Mouse (Mus musculus): Measurements from ENCODE around the gene Mgl2. TPM values are rescaled to one million over a fixed set of nuclear protein-coding genes. Genes with fewer than 3 reads are reported as not detected.

Mgl2 gene
- total and polyA plus RNA-seq, 3 experiments: 0.08 TPM; not detected in 2

- in situ Hi-C loops (cut with MboI; ENCODE audit: low pct_ligation_motif_present, low pct_unique_long_range_greater_than_20kb, low sequenced_read_pairs) (no loop called here), dilution Hi-C loops (cut with MboI; ENCODE audit: extremely low pct_ligation_motif_present, extremely low pct_unique_long_range_greater_than_20kb, low sequenced_read_pairs) (no loop called here)
- Histone ChIP-seq H3K4me2 (ENCODE audit: insufficient read depth, low read depth, poor library complexity, severe bottlenecking) (no peak overlapping the region), H3K27me3 (replicated peaks) (peaks cover 27% of the 10 kb centered on the region), H3K9ac (ENCODE audit: insufficient read depth, low read depth) (no peak overlapping the region), H3K4me3 (replicated peaks in 1 of 3; ENCODE audit: low read depth in 2 of 3, low read length in 2 of 3, poor library complexity in 1 of 3) (no peak overlapping the region), H3K79me2 (replicated peaks; ENCODE audit: control insufficient read depth, extremely low read depth, insufficient read depth, poor library complexity, severe bottlenecking) (no peaks in the 10 kb centered on the region), H3K36me3 (replicated peaks in 1 of 2; ENCODE audit: control insufficient read depth in 1 of 2, insufficient read depth in 1 of 2, low read length in 1 of 2) (no peaks in the 10 kb centered on the region), H3K9me3 (replicated peaks; ENCODE audit: low read length) (peaks cover 15% of the 10 kb centered on the region), H3K27ac (ENCODE audit: insufficient read depth, low read depth) (no peak overlapping the region), H3K4me1 (ENCODE audit: control insufficient read depth in 1 of 2, insufficient read depth in 2 of 2) (0 out of 4 replicates have a peak, but pooled peaks cover 2 to 5% of the 10 kb centered on the region in 2 experiments)
- DNase-seq (ENCODE audit: extremely low read depth): peak; percentile 69
- TF ChIP-seq CTCF (conservative IDR thresholded peaks at IDR 0.05 in 1 of 2, IDR thresholded peaks at IDR 0.05 in 1 of 2; ENCODE audit: low read depth in 2 of 2, low read length in 2 of 2) (peak; percentile 73 to 82), USF1 (IDR thresholded peaks at IDR 0.05; ENCODE audit: low read depth, low read length) (no peak), SMC3 (IDR thresholded peaks at IDR 0.05; ENCODE audit: low read depth, low read length) (peak; percentile 72), CHD2 (IDR thresholded peaks at IDR 0.05; ENCODE audit: low read length) (no peak), SIN3A (IDR thresholded peaks at IDR 0.05; ENCODE audit: low read length) (no peak), JUND (conservative IDR thresholded peaks at IDR 0.05; ENCODE audit: low read depth, low read length) (0 out of 2 replicates have a peak, but pooled peaks have one; percentile 12), MYC (IDR thresholded peaks at IDR 0.05; ENCODE audit: low read depth, low read length) (0 out of 2 replicates have a peak, but pooled peaks have one; percentile 45), ELF1 (IDR thresholded peaks at IDR 0.05; ENCODE audit: low read depth, low read length) (no peak), RAD21 (IDR thresholded peaks at IDR 0.05; ENCODE audit: low read depth, low read length) (peak; percentile 65)
These were observed 41.7 kb downstream of the Mgl2 start for GRCm38 (mm10) chr11:70171847-70172246.

GRCm38 (mm10) chr11:70172298-70172697, 42.2 kb downstream of the Mgl2 start:
- 0 out of 4 replicates have a peak, but pooled peaks cover 2 to 5% of the 10 kb centered on the region in 2 experiments for H3K4me1 ChIP-seq (ENCODE audit: control insufficient read depth in 1 of 2, insufficient read depth in 2 of 2)
- H3K27ac ChIP-seq (ENCODE audit: insufficient read depth, low read depth): no peak overlapping the region
- peaks cover 27% of the 10 kb centered on the region for H3K27me3 ChIP-seq (replicated peaks)
- peak in 1 of 2 experiments; percentile 36; a peak in 2 of 4 replicates for TF ChIP-seq CTCF (conservative IDR thresholded peaks at IDR 0.05 in 1 of 2, IDR thresholded peaks at IDR 0.05 in 1 of 2; ENCODE audit: low read depth in 2 of 2, low read length in 2 of 2)
- no peak for TF ChIP-seq USF1 (IDR thresholded peaks at IDR 0.05; ENCODE audit: low read depth, low read length)
- in situ Hi-C loops (cut with MboI; ENCODE audit: low pct_ligation_motif_present, low pct_unique_long_range_greater_than_20kb, low sequenced_read_pairs): no loop called here
- H3K4me2 ChIP-seq (ENCODE audit: insufficient read depth, low read depth, poor library complexity, severe bottlenecking): no peak overlapping the region
- H3K4me3 ChIP-seq (replicated peaks in 1 of 3; ENCODE audit: low read depth in 2 of 3, low read length in 2 of 3, poor library complexity in 1 of 3): no peak overlapping the region
- H3K9me3 ChIP-seq (replicated peaks; ENCODE audit: low read length): peaks cover 18% of the 10 kb centered on the region
- no peaks in the 10 kb centered on the region for H3K36me3 ChIP-seq (replicated peaks in 1 of 2; ENCODE audit: control insufficient read depth in 1 of 2, insufficient read depth in 1 of 2, low read length in 1 of 2)
- H3K9ac ChIP-seq (ENCODE audit: insufficient read depth, low read depth): no peak overlapping the region
- H3K79me2 ChIP-seq (replicated peaks; ENCODE audit: control insufficient read depth, extremely low read depth, insufficient read depth, poor library complexity, severe bottlenecking): no peaks in the 10 kb centered on the region
- DNase-seq (ENCODE audit: extremely low read depth): no peak
- dilution Hi-C loops (cut with MboI; ENCODE audit: extremely low pct_ligation_motif_present, extremely low pct_unique_long_range_greater_than_20kb, low sequenced_read_pairs): no loop called here

DNA sequence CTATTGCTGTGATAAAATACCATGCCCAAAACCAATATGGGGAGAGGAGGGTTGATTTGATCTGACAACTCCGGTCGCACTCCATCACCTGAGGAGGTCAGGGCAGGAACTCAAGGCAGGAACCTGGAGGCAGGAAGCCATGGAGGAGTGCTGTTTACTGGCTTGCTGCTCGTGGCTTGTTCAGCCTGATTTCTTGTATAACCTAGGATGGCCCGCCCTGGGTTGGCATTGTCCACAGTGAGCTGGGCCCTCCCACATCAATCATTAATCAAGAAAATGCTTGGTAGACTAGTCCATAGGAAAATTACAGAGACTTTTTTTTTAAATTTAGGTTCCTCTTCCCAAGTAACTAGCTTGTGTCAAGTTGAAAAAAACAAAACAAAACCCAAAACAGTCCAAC, 44.4 kb downstream of the Mgl2 start:
- 0 out of 4 replicates have a peak, but pooled peaks cover 2 to 5% of the 10 kb centered on the region in 2 experiments for H3K4me1 ChIP-seq (ENCODE audit: control insufficient read depth in 1 of 2, insufficient read depth in 2 of 2)
- no peak for DNase-seq (ENCODE audit: extremely low read depth)
- no peaks in the 10 kb centered on the region for H3K36me3 ChIP-seq (replicated peaks in 1 of 2; ENCODE audit: control insufficient read depth in 1 of 2, insufficient read depth in 1 of 2, low read length in 1 of 2)
- no peak overlapping the region for H3K4me3 ChIP-seq (replicated peaks in 1 of 3; ENCODE audit: low read depth in 2 of 3, low read length in 2 of 3, poor library complexity in 1 of 3)
- H3K9me3 ChIP-seq (replicated peaks; ENCODE audit: low read length): peaks cover 21% of the 10 kb centered on the region
- H3K27me3 ChIP-seq (replicated peaks): peaks cover 24% of the 10 kb centered on the region
- no peak overlapping the region for H3K9ac ChIP-seq (ENCODE audit: insufficient read depth, low read depth)
- dilution Hi-C loops (cut with MboI; ENCODE audit: extremely low pct_ligation_motif_present, extremely low pct_unique_long_range_greater_than_20kb, low sequenced_read_pairs) (no loop called here), in situ Hi-C loops (cut with MboI; ENCODE audit: low pct_ligation_motif_present, low pct_unique_long_range_greater_than_20kb, low sequenced_read_pairs) (no loop called here)
- H3K27ac ChIP-seq (ENCODE audit: insufficient read depth, low read depth): no peak overlapping the region
- H3K79me2 ChIP-seq (replicated peaks; ENCODE audit: control insufficient read depth, extremely low read depth, insufficient read depth, poor library complexity, severe bottlenecking): no peaks in the 10 kb centered on the region
- H3K4me2 ChIP-seq (ENCODE audit: insufficient read depth, low read depth, poor library complexity, severe bottlenecking): no peak overlapping the region
- TF ChIP-seq ETS1 (conservative IDR thresholded peaks at IDR 0.05; ENCODE audit: low read depth, low read length): no peak
- no peak for TF ChIP-seq JUN (IDR thresholded peaks at IDR 0.05; ENCODE audit: insufficient read depth, low read depth, low read length)
- TF ChIP-seq KAT2A (IDR thresholded peaks at IDR 0.05; ENCODE audit: insufficient replicate concordance, low read length): no peak
- no peak for TF ChIP-seq ZMIZ1 (IDR thresholded peaks at IDR 0.05; ENCODE audit: low read depth, low read length)
- TF ChIP-seq SMC3 (IDR thresholded peaks at IDR 0.05; ENCODE audit: low read depth, low read length): no peak
- no peak for TF ChIP-seq PAX5 (IDR thresholded peaks at IDR 0.05; ENCODE audit: low read length)
- no peak for TF ChIP-seq CTCF (conservative IDR thresholded peaks at IDR 0.05 in 1 of 2, IDR thresholded peaks at IDR 0.05 in 1 of 2; ENCODE audit: low read depth in 2 of 2, low read length in 2 of 2)
- TF ChIP-seq ZKSCAN1 (IDR thresholded peaks at IDR 0.05; ENCODE audit: borderline replicate concordance, low read depth, low read length): no peak

All from CH12.LX (cell line).